Mouse (Mus musculus): ENCODE measurements around the gene Cdk14.
"Not testable (repeated sequence)": the region's sequence is repeated elsewhere in the genome, so short reads cannot be mapped to it uniquely, and the experiment has no call there.

The Cdk14 gene

DNA sequence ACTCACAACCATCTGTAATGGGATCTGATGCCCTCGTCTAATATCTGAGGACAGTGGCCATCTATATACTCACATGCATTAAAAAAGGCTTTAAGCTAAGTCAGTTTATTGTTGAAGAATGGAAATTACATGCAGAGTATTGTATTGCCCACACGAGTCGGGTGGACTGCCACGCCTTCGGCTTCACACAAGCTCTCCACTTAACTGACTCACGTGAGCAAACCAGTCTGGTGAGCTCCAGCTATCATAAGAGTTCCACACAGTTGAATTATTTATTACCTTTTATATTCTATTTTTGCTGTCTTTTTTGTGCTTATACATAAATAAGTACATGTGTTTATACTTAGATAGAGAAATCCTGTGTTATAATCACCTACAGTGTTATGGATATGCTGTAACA lies 495.2 kb downstream of the Cdk14 start:
- DNase-seq (ENCODE audit: extremely low spot score, low read depth, low spot score) = no peak

- peak; percentile 61 for DNase-seq (ENCODE audit: extremely low spot score, low read depth, low spot score)
Observed at GRCm38 (mm10) chr5:4918376-4918775, 501.7 kb downstream of the Cdk14 start.

DNA sequence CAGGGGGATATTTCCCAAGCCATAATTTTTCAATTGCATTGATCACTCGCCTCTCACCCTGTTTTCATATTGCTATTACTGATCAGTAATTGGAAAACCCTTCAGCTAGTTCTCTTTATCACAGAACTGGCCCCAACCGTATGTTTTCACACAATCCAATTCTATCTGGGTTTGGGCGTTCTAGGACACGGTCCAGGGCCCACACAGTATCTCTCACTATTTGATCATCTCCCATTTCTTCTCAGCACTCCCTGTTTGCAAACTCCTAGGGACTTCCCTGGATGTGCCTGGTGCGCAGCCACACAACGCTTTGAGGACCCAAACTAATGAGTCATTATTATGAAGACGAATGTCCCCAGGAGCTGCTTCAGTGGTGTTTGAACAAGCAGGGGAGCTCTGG lies 502.4 kb downstream of the Cdk14 start:
- DNase-seq (ENCODE audit: extremely low spot score, low read depth, low spot score) = no peak

DNA sequence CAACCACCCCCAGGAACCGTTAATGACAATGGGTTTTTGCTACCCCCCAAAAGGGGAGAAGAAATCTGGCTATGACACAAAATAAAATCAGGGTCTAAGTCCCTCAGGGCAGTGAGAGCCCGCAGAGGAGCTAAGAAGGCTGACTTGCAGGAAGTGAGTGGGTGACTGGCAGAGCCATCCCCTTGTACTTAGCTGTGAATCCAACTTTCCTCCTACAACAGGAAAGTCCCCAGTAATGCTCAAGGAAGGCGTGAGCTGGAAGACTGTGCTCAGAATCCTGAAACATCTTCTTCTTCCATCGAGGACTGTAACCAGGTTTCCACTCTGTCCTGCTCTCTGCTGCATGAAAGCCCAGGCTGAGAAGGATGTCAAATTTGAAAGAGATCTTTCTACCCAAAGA lies 502.8 kb downstream of the Cdk14 start:
- no peak for DNase-seq (ENCODE audit: extremely low spot score, low read depth, low spot score)

- no peak for DNase-seq (ENCODE audit: extremely low spot score, low read depth, low spot score)
Observed at GRCm38 (mm10) chr5:4916390-4917273, 503.5 kb downstream of the Cdk14 start.

DNA sequence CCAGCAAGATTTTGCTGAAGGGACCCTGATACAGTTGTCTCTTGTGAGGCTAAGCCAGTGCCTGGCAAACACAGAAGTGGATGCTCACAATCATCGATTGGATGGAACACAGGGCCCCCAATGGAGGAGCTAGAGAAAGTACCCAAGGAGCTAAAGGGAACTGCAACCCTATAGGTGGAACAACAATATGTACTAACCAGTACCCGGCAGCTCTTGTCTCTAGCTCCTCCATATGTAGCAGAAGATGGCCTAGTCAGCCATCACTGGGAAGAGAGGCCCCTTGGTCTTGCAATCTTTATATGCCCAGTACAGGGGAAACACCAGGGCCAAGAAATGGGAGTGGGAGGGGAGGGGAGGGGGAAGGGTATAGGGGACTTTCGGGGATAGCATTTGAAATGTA lies 515.2 kb downstream of the Cdk14 start:
- DNase-seq (ENCODE audit: extremely low spot score, low read depth, low spot score) = not testable (repeated sequence)

DNA sequence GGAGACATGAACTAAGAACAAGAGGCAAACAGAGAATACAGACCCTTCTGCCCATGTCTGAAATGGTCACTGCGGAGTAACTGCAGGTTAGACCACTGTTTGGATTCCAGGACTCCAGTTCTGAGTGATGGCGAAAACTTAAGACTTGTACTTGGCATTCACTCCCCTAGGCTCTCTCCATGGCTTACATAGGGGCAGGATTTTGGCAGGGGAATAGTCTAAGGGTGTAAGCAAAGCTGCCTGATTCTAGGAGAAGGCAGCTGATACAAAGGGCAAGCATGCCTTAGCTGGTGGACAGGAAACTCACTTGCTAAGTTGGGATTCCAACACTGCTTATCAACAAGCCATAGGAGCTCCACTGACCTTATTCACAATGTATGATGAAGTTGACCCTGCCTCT lies 521.9 kb downstream of the Cdk14 start:
- DNase-seq (ENCODE audit: extremely low spot score, low read depth, low spot score) = no peak

DNA sequence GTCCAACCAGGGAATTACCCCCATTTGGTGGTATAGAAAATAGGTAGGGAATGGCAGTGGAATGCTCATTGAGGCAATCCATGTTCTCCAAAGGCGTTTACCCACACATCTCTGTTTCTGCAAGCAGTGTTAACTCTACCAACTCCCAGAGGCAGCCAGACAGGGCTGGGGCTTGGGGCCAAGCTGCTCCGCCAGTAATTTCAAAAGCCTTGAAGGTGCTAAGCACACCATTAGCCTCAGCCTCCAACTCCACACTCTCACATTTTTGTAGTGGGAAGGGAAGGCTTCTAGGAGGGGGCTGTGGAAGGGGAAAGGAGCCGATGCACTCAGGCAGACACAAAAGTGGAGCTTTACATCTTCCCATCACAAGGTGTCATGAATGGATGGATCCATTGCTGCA lies 525.1 kb downstream of the Cdk14 start:
- no peak for DNase-seq (ENCODE audit: extremely low spot score, low read depth, low spot score)

GRCm38 (mm10) chr5:4893852-4894207 lies 526.3 kb downstream of the Cdk14 start:
- DNase-seq (ENCODE audit: extremely low spot score, low read depth, low spot score) = no peak

- DNase-seq (ENCODE audit: extremely low spot score, low read depth, low spot score) = no peak
Observed at GRCm38 (mm10) chr5:4893206-4893851, 526.8 kb downstream of the Cdk14 start.

- DNase-seq (ENCODE audit: extremely low spot score, low read depth, low spot score) = no peak
Observed at GRCm38 (mm10) chr5:4892734-4893133, 527.4 kb downstream of the Cdk14 start.

DNA sequence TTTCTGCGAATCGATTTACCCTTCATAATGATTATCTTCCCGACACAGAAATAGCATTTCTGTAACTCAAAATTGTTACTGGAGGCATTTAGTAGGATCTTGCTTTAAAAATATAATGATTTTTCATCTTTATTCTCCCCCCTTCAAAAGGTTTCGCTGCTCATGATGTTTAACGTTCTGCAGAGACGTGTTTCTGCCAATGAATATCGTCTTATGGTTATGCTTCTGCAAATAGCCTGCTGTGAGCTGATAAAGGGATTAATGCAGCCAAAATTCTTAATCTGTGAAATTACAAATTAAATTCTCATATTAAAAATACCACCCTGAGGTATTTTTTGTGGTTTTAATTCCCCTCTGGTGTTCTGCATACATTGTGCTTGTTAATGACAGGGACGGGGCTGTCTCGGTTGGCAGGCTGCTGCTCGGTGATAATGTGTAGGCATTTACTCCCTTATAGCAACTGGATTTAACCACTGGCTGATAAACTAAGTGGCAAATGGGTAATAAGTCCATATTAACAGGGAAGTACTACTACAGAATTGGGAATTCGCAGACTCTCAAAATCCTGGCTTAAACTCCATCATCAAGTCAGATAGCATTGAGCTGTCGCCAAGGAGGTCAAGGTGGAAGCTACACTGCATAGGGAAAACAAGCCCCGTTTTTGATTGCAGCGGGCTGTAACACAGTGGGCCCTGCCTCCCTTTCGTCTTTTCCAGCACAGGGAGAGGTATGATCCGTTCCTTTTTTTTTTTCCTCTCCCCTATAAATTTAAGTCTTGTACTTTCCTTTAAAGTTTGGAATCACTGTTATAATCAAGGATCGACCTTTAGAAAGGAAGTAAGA lies 528.0 kb downstream of the Cdk14 start:
- DNase-seq (ENCODE audit: extremely low spot score, low read depth, low spot score) = no peak

- no peak for DNase-seq (ENCODE audit: extremely low spot score, low read depth, low spot score)
Observed at GRCm38 (mm10) chr5:4887069-4887468, 533.0 kb downstream of the Cdk14 start.

- no peak for DNase-seq (ENCODE audit: extremely low spot score, low read depth, low spot score)
Observed at GRCm38 (mm10) chr5:4882841-4883240, 537.3 kb downstream of the Cdk14 start.

DNA sequence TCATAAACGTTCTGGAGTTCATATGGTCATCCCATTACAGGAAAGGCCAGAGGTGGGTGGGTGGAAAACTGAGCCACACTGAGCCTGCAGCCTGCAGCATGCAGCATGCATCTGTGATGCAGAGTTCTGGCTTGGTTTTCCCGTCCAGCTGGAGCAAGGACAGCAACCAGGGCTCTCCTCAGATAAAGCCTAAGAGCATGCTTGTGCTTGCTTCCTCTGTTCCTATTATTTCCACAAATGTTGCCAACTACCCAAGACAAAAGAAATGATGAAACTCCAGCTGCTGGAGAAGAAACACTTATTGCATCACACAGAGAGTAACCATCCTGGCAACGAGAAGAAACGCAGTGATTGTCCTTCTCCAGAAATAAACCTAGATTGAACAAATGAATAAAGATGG lies 539.8 kb downstream of the Cdk14 start:
- no peak for DNase-seq (ENCODE audit: extremely low spot score, low read depth, low spot score)

DNA sequence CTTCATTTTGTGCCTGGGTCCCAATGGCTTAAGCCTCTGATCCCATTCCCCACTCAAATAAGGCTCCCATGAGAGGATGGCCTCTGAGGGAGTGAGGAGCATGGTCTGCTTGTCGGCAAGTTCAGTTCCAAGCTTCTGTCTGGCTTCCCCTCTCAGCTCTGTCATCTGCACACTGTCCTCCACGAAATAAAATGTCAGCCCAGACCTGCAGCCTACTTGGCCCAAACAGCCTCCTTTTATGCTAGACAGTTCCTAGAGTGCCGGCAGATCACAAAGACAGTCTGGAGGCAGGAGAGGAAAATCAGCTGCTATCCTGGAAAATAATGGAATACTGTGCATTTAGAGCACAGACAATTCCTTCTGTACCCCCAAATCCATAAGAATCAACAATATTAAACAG lies 541.2 kb downstream of the Cdk14 start:
- DNase-seq (ENCODE audit: extremely low spot score, low read depth, low spot score) = no peak

GRCm38 (mm10) chr5:4877638-4878037 lies 542.5 kb downstream of the Cdk14 start:
- DNase-seq (ENCODE audit: extremely low spot score, low read depth, low spot score) = no peak

GRCm38 (mm10) chr5:4877131-4877631 lies 542.9 kb downstream of the Cdk14 start:
- no peak for DNase-seq (ENCODE audit: extremely low spot score, low read depth, low spot score)

DNA sequence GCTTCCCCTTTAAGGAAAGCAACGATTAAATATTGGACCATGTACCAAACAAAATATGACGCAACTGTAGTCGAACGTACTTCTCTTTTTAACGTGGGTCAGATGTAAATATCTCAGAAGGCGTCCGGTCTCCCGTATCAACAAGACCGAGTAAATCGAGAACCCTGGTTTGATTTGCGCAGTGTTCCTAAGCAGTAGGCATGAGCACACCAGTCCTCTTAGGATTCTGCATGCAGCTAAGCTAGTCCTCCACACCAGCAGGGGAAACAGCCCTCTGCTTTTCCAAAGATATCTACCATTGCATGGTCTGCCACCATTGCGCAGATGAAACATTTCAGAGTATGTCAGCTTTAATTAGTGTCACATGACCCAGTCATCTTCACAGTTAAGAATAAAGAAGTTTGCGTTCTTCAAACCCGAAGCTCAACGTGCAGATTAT lies 543.4 kb downstream of the Cdk14 start:
- no peak for DNase-seq (ENCODE audit: extremely low spot score, low read depth, low spot score)

DNA sequence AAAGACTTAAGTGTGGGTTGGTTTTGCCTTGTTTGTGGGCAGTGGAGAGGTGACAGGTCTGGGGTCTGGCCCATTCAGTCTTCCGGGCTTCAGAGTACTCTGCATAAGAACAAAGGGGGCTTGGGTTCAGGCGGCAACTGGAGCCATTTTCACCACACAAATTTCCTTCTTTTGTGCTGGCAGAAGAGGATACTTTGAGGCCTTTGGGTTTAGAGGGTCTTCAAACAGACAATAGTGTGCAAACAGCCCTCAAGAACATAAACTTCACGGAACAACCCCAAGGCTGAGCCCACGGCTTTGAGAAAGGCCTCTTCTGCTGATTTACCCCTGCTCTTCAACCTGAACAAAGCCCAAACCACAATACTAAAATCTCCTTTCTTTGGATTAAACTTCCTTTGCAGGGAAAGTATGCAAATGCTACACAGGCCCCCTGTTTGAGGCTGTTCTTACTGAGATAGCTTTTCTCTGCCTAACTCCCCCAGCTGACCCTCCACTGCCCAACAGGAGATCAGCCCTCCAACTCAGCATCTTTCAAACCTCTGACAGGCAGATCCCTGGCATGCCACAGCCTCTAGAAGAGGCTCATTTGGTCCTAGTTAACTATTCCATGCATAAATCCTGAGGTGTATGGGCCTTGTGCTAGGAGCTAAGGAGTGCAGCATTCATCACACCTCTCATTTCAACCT lies 549.9 kb downstream of the Cdk14 start:
- DNase-seq (ENCODE audit: extremely low spot score, low read depth, low spot score) = no peak

Measured in hindlimb bud, embryonic 11.5 days (tissue).